Mouse (Mus musculus): Measurements from ENCODE around the gene Galt. TPM values are rescaled to one million over a fixed set of nuclear protein-coding genes. Genes with fewer than 3 reads are reported as not detected.

The Galt gene
- 28.8 and 41.3 TPM in 2 replicates for polyA plus RNA-seq (2012; rRNA removed)

GRCm38 (mm10) chr4:41754797-41755337, at the start of gene Galt:
TSS of gene Galt (plus strand) at chr4:41755228.

GRCm38 (mm10) chr4:41713197-41714067, 41.6 kb upstream of the Galt start, which contains the start of gene Rpp25l:
TSS of gene Rpp25l (minus strand) at chr4:41713534.

GRCm38 (mm10) chr4:41722918-41723351, 32.1 kb upstream of the Galt start, which contains the start of gene Dctn3:
TSS of gene Dctn3 (minus strand) at chr4:41723170.

GRCm38 (mm10) chr4:41731052-41731765, 23.8 kb upstream of the Galt start, which contains the start of gene Arid3c:
TSS of gene Arid3c (minus strand) at chr4:41731142.

GRCm38 (mm10) chr4:41755338-41756305, 594 bp downstream of the Galt start, which contains the start of gene Sigmar1:
TSS of gene Sigmar1 (minus strand) at chr4:41756157.

GRCm38 (mm10) chr4:41774002-41774401, 19.0 kb downstream of the Galt start, which contains the start of gene Ccl27a:
TSS of gene Ccl27a (minus strand) at chr4:41774247.

Other genes with a start within 250 kb of the Galt start
- gene 1110017D15Rik, start 237.9 kb upstream of the Galt start, polyA plus RNA-seq (2012; rRNA removed): 3.3 and 3.7 TPM in 2 replicates
- 34.1 and 43.0 TPM in 2 replicates for gene Fam219a, start 185.7 kb upstream of the Galt start, polyA plus RNA-seq (2012; rRNA removed)
- gene Dnaic1, start 185.5 kb upstream of the Galt start, polyA plus RNA-seq (2012; rRNA removed): 1.7 and 3.9 TPM in 2 replicates
- 32.8 and 37.7 TPM in 2 replicates for gene Enho, start 114.9 kb upstream of the Galt start, polyA plus RNA-seq (2012; rRNA removed)
- 69.6 and 76.5 TPM in 2 replicates for gene Cntfr, start 58.1 kb upstream of the Galt start, polyA plus RNA-seq (2012; rRNA removed)
- 74.6 and 76.8 TPM in 2 replicates for gene Il11ra1, start 55.2 kb upstream of the Galt start, polyA plus RNA-seq (2012; rRNA removed)
- gene Rpp25l, start 41.7 kb upstream of the Galt start, polyA plus RNA-seq (2012; rRNA removed): 58.6 and 86.2 TPM in 2 replicates
- 90.0 and 138 TPM in 2 replicates for gene Dctn3, start 32.1 kb upstream of the Galt start, polyA plus RNA-seq (2012; rRNA removed)
- 0.72 and 1.1 TPM in 2 replicates for gene Arid3c, start 24.1 kb upstream of the Galt start, polyA plus RNA-seq (2012; rRNA removed)
- gene Sigmar1, start 929 bp downstream of the Galt start, polyA plus RNA-seq (2012; rRNA removed): 51.4 and 59.4 TPM in 2 replicates
- gene Ccl27a, start 19.0 kb downstream of the Galt start, polyA plus RNA-seq (2012; rRNA removed): 106 and 167 TPM in 2 replicates
- not detected in 2 replicates for gene Gm21541, start 148.4 kb downstream of the Galt start, polyA plus RNA-seq (2012; rRNA removed)
- gene Gm20878, start 186.3 kb downstream of the Galt start, polyA plus RNA-seq (2012; rRNA removed): 2.2 and 4.5 TPM in 2 replicates
- gene Fam205a4, start 210.8 kb downstream of the Galt start, polyA plus RNA-seq (2012; rRNA removed): 0.34 TPM in 1 of 2 replicates, not detected in the other